Mouse (Mus musculus) neural tube, embryonic 11.5 days (tissue): ENCODE results near the gene Rasgrf1. TPM values are rescaled to one million over a fixed set of nuclear protein-coding genes. Genes with fewer than 3 reads are reported as not detected.

Experiments
- ATAC-seq: fragments of 200-750 bp; cut with Nextera tagmentation; 2 replicates; pipeline ENCODE4 v1.8.0; 2017; ENCODE audit warnings: moderate number of reproducible peaks, mild to moderate bottlenecking, moderate TSS enrichment, moderate library complexity; ENCODE audit not compliant: insufficient read depth, low FRiP score, low TSS enrichment
- DNase-seq: peaks from one replicate; pipeline ENCODE4 v3.0.0-alpha.2; 2015; ENCODE audit warnings: low spot score
- H3K27ac ChIP-seq: fragments of 300-500 bp; sonication (generic); 2 replicates; pipeline ENCODE4 v1.5.1; 2014; ENCODE audit warnings: low read depth, mild to moderate bottlenecking, low read length
- H3K27me3 ChIP-seq: fragments of 300-500 bp; sonication (generic); 2 replicates; pipeline ENCODE4 v1.6.1; 2014; ENCODE audit warnings: mild to moderate bottlenecking, low read length, mixed read lengths; ENCODE audit not compliant: control insufficient read depth, insufficient read depth
- H3K36me3 ChIP-seq: fragments of 300-500 bp; sonication (generic); 2 replicates; pipeline ENCODE4 v1.6.1; 2014; ENCODE audit warnings: mild to moderate bottlenecking, low read length, moderate library complexity, mixed read lengths; ENCODE audit not compliant: control insufficient read depth, insufficient read depth
- H3K4me1 ChIP-seq: fragments of 300-500 bp; sonication (generic); 2 replicates; pipeline ENCODE4 v1.6.1; 2014; ENCODE audit warnings: low read length, mixed read lengths; ENCODE audit not compliant: control insufficient read depth, insufficient read depth
- H3K4me2 ChIP-seq: fragments of 300-500 bp; sonication (generic); 2 replicates; pipeline ENCODE4 v1.6.1; 2014; ENCODE audit warnings: low read depth, mild to moderate bottlenecking, moderate library complexity
- H3K4me3 ChIP-seq: fragments of 300-500 bp; sonication (generic); 2 replicates; pipeline ENCODE4 v1.5.1; 2014; ENCODE audit warnings: low read depth, low read length
- H3K9ac ChIP-seq: fragments of 300-500 bp; sonication (generic); 2 replicates; pipeline ENCODE4 v1.6.1; 2014; ENCODE audit warnings: mild to moderate bottlenecking, low read length
- H3K9me3 ChIP-seq: fragments of 300-500 bp; sonication (generic); 2 replicates; pipeline ENCODE4 v1.6.1; 2016; ENCODE audit warnings: low read length; ENCODE audit not compliant: control insufficient read depth
- WGBS: fragments of 180-500 bp; shearing (Covaris S2); extraction: QIAGEN DNeasy Blood & Tissue Kit; methylation state at CpG from one replicate; pipeline ENCODE4 v1.1.7; 2014; 5-methylcytosine and 5-hydroxymethylcytosine counted together
- polyA plus RNA-seq: library from polyadenylated mRNA; unstranded; fragments of >200 nt; fragmentation: Nextera tagmentation; extraction: Ambion mirVana; gene quantifications from 2 replicates; pipeline ENCODE4 v1.2.1, GENCODE M21; 2014

Gene Rasgrf1
- polyA plus RNA-seq, 1 experiment from 2014 or later = not detected

- Histone ChIP-seq H3K4me1 (peaks cover 4% of the 10 kb centered on the region), H3K36me3 (no peaks in the 10 kb centered on the region), H3K9ac (no peak overlapping the region), H3K27me3 (peaks cover 71% of the 10 kb centered on the region), H3K4me2 (peak overlapping the region; percentile 84), H3K4me3 (peak overlapping the region; percentile 12), H3K27ac (no peak overlapping the region), H3K9me3 (no peaks in the 10 kb centered on the region)
- WGBS = 2% methylated on average over 34 of the region's 34 CpGs
- peak; percentile 55 for DNase-seq
- peak; percentile 15; the same call in 1 of the 2 replicates for ATAC-seq
Measured at GRCm38 (mm10) chr9:89910741-89911444, 1.2 kb downstream of the Rasgrf1 start.

GRCm38 (mm10) chr9:89911891-89912549 is 2.3 kb downstream of the Rasgrf1 start:
- no peaks in the 10 kb centered on the region for H3K9me3 ChIP-seq
- ATAC-seq = no peak
- no peak overlapping the region for H3K4me3 ChIP-seq
- H3K27ac ChIP-seq = no peak overlapping the region
- H3K4me1 ChIP-seq = peaks cover 4% of the 10 kb centered on the region
- no peak overlapping the region for H3K9ac ChIP-seq
- H3K36me3 ChIP-seq = no peaks in the 10 kb centered on the region
- H3K27me3 ChIP-seq = peaks cover 61% of the 10 kb centered on the region
- no peak for DNase-seq
- no peak overlapping the region for H3K4me2 ChIP-seq
- WGBS = 65% methylated on average over 5 of the region's 5 CpGs

DNA sequence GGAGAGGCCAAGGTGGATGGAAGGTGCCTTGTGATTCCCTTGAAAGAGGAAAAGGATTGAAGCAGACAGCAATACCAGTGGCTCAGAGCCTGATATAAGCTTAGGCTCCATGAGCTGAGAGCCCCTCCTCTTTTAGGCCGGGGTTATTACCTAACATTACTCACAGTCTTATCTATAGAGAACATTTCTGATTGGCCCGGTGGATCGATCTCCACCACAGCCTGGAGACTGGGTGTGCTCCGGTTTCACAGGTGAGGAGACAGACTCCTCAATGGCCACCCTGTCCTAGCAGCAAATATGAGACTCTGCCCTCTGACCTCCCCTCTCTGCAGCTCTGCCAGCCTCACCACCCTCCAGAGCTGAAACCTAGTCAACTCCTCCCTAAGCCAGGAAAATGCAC is 3.4 kb downstream of the Rasgrf1 start:
- Histone ChIP-seq H3K36me3 (no peaks in the 10 kb centered on the region), H3K27me3 (peaks cover 50% of the 10 kb centered on the region), H3K9me3 (no peaks in the 10 kb centered on the region), H3K4me3 (no peak overlapping the region), H3K9ac (no peak overlapping the region), H3K27ac (no peak overlapping the region), H3K4me2 (no peak overlapping the region), H3K4me1 (peaks cover 4% of the 10 kb centered on the region)
- 61% methylated on average over 4 of the region's 4 CpGs for WGBS
- ATAC-seq (no peak), DNase-seq (no peak)

GRCm38 (mm10) chr9:89916471-89916870 is 6.8 kb downstream of the Rasgrf1 start:
- H3K4me3 ChIP-seq = no peak overlapping the region
- peaks cover 17% of the 10 kb centered on the region for H3K27me3 ChIP-seq
- H3K36me3 ChIP-seq = no peaks in the 10 kb centered on the region
- WGBS = 90% methylated on average over 7 of the region's 7 CpGs
- ATAC-seq (no peak), DNase-seq (no peak)
- H3K9ac ChIP-seq = no peak overlapping the region
- H3K4me1 ChIP-seq = no peaks in the 10 kb centered on the region
- no peaks in the 10 kb centered on the region for H3K9me3 ChIP-seq
- H3K27ac ChIP-seq = no peak overlapping the region
- H3K4me2 ChIP-seq = no peak overlapping the region

DNA sequence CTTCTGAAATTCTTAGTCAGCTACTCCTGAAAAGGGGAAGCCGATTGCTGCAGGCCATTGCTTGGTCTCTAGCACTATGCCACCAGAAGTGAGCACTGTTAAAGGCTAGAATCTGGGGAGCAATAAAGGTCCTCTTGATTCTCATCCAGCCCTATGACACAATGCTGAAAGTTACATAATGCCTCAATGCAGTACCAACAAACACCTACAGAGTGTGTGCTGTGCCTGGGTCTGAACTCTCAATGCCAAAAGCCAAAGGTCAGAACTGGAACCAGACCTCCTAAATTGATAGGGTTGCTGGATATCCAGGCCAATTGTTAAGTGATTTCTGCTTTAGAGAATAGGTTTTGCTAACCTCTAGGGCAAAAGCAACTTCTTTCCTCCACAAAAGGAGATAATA is 7.7 kb downstream of the Rasgrf1 start:
- no peak overlapping the region for H3K4me3 ChIP-seq
- WGBS = 73% methylated on average over 1 of the region's 1 CpGs
- H3K4me1 ChIP-seq = no peaks in the 10 kb centered on the region
- H3K4me2 ChIP-seq = no peak overlapping the region
- no peaks in the 10 kb centered on the region for H3K36me3 ChIP-seq
- H3K27ac ChIP-seq = no peak overlapping the region
- H3K9ac ChIP-seq = no peak overlapping the region
- peaks cover 7% of the 10 kb centered on the region for H3K27me3 ChIP-seq
- DNase-seq (no peak), ATAC-seq (no peak)
- H3K9me3 ChIP-seq = no peaks in the 10 kb centered on the region

DNA sequence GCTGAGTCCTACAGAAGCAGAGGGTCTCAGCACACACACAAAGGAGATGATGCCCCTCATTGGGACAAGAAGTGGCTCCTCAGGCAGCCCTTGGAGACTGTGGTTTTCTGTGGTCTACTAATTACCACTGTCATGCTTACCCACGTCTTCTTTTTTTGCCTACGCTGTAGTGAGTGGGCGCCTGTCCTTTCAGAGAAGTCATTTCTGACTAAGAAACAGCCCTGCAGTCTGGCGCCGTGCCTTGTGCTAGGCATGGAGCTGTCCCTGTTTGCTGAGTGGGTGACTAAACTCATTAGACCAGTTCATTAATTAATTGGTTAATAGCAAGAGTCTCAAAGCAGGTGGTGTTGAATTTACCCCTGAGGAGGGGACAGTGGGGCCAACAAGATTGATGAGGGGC is 9.1 kb downstream of the Rasgrf1 start:
- Histone ChIP-seq H3K27ac (no peak overlapping the region), H3K4me2 (no peak overlapping the region), H3K9ac (no peak overlapping the region), H3K4me3 (no peak overlapping the region), H3K27me3 (no peaks in the 10 kb centered on the region), H3K9me3 (no peaks in the 10 kb centered on the region), H3K36me3 (no peaks in the 10 kb centered on the region), H3K4me1 (no peaks in the 10 kb centered on the region)
- DNase-seq = no peak
- no peak for ATAC-seq
- 87% methylated on average over 5 of the region's 5 CpGs for WGBS

- 76% methylated on average over 9 of the region's 9 CpGs for WGBS
- no peaks in the 10 kb centered on the region for H3K36me3 ChIP-seq
Measured at GRCm38 (mm10) chr9:89921121-89921520, 11.4 kb downstream of the Rasgrf1 start.

GRCm38 (mm10) chr9:89922666-89923065 is 13.0 kb downstream of the Rasgrf1 start:
- 92% methylated on average over 1 of the region's 1 CpGs for WGBS
- H3K27me3 ChIP-seq = no peaks in the 10 kb centered on the region
- H3K9ac ChIP-seq = no peak overlapping the region
- no peaks in the 10 kb centered on the region for H3K9me3 ChIP-seq
- no peak for DNase-seq
- no peak overlapping the region for H3K4me2 ChIP-seq
- H3K4me3 ChIP-seq = no peak overlapping the region
- no peak for ATAC-seq
- no peaks in the 10 kb centered on the region for H3K36me3 ChIP-seq
- no peak overlapping the region for H3K27ac ChIP-seq
- no peaks in the 10 kb centered on the region for H3K4me1 ChIP-seq

More at GRCm38 (mm10) chr9:89921121-89921520, 11.4 kb downstream of the Rasgrf1 start:
- no peak for DNase-seq
- H3K27me3 ChIP-seq = no peaks in the 10 kb centered on the region
- ATAC-seq = no peak
- H3K9me3 ChIP-seq = no peaks in the 10 kb centered on the region
- H3K4me1 ChIP-seq = no peaks in the 10 kb centered on the region
- H3K4me2 ChIP-seq = no peak overlapping the region
- no peak overlapping the region for H3K27ac ChIP-seq
- no peak overlapping the region for H3K4me3 ChIP-seq
- H3K9ac ChIP-seq = no peak overlapping the region

DNA sequence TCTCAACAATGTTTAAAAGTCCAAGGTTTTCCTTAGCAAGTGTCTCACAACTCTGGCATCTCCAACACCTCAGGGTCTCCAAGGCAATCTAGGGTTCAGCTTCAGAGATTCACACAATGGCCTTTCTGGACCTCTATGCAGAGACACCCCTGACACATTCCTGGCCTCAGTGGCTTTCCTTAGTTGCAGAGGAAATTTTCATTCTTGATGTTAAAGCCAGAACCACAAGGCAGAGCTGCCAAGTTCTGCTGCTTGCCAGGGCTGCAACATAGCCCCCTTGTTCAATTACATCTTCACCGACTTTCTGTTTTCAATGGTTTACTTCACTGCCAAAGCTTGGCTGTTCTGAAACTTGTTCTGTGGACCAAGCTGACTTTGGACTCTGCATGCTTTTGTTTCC is 15.1 kb downstream of the Rasgrf1 start:
- no peaks in the 10 kb centered on the region for H3K36me3 ChIP-seq
- DNase-seq (no peak), ATAC-seq (no peak)
- H3K9ac ChIP-seq = no peak overlapping the region
- no peak overlapping the region for H3K4me3 ChIP-seq
- no peaks in the 10 kb centered on the region for H3K27me3 ChIP-seq
- no peaks in the 10 kb centered on the region for H3K4me1 ChIP-seq
- WGBS = 85% methylated on average over 1 of the region's 1 CpGs
- H3K4me2 ChIP-seq = no peak overlapping the region
- no peak overlapping the region for H3K27ac ChIP-seq
- H3K9me3 ChIP-seq = no peaks in the 10 kb centered on the region
